Mouse (Mus musculus) liver, adult 2 months (tissue): Measurements from ENCODE around the gene Ptdss2. TPM values are rescaled to one million over a fixed set of nuclear protein-coding genes. Genes with fewer than 3 reads are reported as not detected.

ENCODE experiments used
- DNase-seq: peaks from one replicate; pipeline ENCODE4 v3.0.0-alpha.2; 2011; ENCODE audit warnings: low read depth, low spot score; ENCODE audit errors: extremely low read depth
- H3K27ac ChIP-seq: fragments of 200-500 bp; replicated peaks from 2 replicates; pipeline ENCODE4 v1.5.1; 2012; ENCODE audit warnings: low read depth, mild to moderate bottlenecking, control low read depth, inconsistent platforms, low read length; ENCODE audit not compliant: insufficient read depth
- H3K27me3 ChIP-seq: fragments of 200-500 bp; 2 replicates; pipeline ENCODE4 v1.6.1; 2012; ENCODE audit warnings: mild to moderate bottlenecking, moderate library complexity, low read length, inconsistent platforms; ENCODE audit not compliant: control insufficient read depth, insufficient read depth
- H3K36me3 ChIP-seq: fragments of 200-500 bp; 2 replicates; pipeline ENCODE4 v1.6.1; 2012; ENCODE audit warnings: low read length, inconsistent platforms; ENCODE audit not compliant: control insufficient read depth, insufficient read depth
- H3K4me1 ChIP-seq: fragments of 200-500 bp; 2 replicates; pipeline ENCODE4 v1.6.1; 2011; ENCODE audit warnings: low read length; ENCODE audit not compliant: control insufficient read depth, insufficient read depth
- H3K4me3 ChIP-seq: fragments of 200-500 bp; 2 replicates; pipeline ENCODE4 v1.5.1; 2011; ENCODE audit warnings: low read depth, mild to moderate bottlenecking, control low read depth, low read length, moderate library complexity; ENCODE audit not compliant: insufficient read depth
- H3K79me2 ChIP-seq: fragments of 200-500 bp; 2 replicates; pipeline ENCODE4 v1.6.1; 2012; ENCODE audit warnings: inconsistent platforms, mild to moderate bottlenecking, low read length, moderate library complexity; ENCODE audit not compliant: control insufficient read depth, insufficient read depth
- H3K9ac ChIP-seq: fragments of 200-500 bp; 2 replicates; pipeline ENCODE4 v1.6.1; 2012; ENCODE audit warnings: low read depth, mild to moderate bottlenecking, control low read depth, inconsistent platforms, low read length
- CTCF ChIP-seq: fragments of 200-500 bp; IDR thresholded peaks from 2 replicates; pipeline ENCODE4 v1.5.1; 2011; ENCODE audit warnings: low read depth, low read length, control low read depth
- POLR2A ChIP-seq: fragments of 200-500 bp; IDR thresholded peaks from 2 replicates; pipeline ENCODE4 v1.6.1; 2011; ENCODE audit warnings: low read length, control low read depth; ENCODE audit not compliant: insufficient read depth; ENCODE audit errors: extremely low read depth
- WGBS: fragments of 180-500 bp; shearing (Covaris S2); methylation state at CpG from one replicate; pipeline ENCODE4 v1.1.7; 2018; 5-methylcytosine and 5-hydroxymethylcytosine counted together
- polyA plus RNA-seq: library from polyadenylated mRNA; depleted of rRNA; stranded (reverse); fragments of >200 nt; gene quantifications from 2 replicates; pipeline ENCODE4 v1.2.3, GENCODE M21; 2012
- total RNA-seq: library from RNA; depleted of rRNA; stranded (reverse); fragments of >200 nt; gene quantifications from 2 replicates; pipeline ENCODE4 v1.2.3, GENCODE M21; 2014

Ptdss2 gene
- total and polyA plus RNA-seq, 2 experiments, result 5.2 to 13.5 TPM

DNA sequence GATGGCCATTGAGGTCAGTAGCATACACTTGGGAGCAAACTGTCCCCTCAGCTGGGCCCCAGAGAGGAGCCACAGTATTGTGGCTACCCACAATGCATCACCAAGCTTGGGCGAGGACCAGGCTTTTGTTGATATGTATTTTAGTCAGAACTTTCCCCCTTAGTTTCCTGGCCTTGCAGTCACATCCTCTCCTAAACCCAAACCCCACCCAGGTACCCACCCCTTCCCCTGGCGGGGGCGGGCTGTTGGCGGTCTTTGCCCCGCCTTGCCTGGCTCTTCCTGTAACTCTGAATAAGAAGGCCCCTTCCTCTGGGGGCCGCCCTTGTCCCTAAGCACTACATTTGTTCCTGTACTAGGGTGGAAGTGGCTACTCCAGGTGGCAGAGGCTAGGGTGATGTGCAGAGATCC lies 25.5 kb upstream of the Ptdss2 start:
- Histone ChIP-seq H3K4me1 (peaks cover 18% of the 10 kb centered on the region), H3K27ac (no peak overlapping the region), H3K79me2 (no peaks in the 10 kb centered on the region), H3K36me3 (no peaks in the 10 kb centered on the region), H3K27me3 (no peaks in the 10 kb centered on the region), H3K4me3 (peak overlapping the region; percentile 7; the same call in 1 of the 2 replicates), H3K9ac (peak overlapping the region; percentile 2; the same call in 1 of the 2 replicates)
- WGBS, result 58% methylated on average over 6 of the region's 6 CpGs
- DNase-seq, result no peak
- TF ChIP-seq CTCF (no peak), POLR2A (no peak)

DNA sequence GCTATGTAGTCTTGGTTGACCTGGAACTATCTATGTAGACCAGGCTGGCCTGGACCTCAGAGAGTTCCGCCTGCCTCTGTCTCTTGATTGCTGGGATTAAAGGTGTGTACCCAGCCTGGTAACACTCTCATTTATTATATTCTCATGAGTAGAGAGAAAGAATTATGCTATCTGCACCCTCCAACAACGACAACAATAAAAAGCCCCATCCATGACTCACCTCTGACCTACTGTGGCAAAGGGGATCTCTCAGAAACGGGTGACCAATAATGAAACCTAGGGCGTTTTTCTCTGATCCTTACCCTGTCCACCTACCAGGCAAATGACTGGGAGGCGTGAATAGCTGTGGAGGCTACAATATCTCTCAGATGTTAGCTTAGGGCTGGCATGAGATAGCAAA lies 25.0 kb upstream of the Ptdss2 start:
- Histone ChIP-seq H3K27ac (no peak overlapping the region), H3K27me3 (no peaks in the 10 kb centered on the region)

DNA sequence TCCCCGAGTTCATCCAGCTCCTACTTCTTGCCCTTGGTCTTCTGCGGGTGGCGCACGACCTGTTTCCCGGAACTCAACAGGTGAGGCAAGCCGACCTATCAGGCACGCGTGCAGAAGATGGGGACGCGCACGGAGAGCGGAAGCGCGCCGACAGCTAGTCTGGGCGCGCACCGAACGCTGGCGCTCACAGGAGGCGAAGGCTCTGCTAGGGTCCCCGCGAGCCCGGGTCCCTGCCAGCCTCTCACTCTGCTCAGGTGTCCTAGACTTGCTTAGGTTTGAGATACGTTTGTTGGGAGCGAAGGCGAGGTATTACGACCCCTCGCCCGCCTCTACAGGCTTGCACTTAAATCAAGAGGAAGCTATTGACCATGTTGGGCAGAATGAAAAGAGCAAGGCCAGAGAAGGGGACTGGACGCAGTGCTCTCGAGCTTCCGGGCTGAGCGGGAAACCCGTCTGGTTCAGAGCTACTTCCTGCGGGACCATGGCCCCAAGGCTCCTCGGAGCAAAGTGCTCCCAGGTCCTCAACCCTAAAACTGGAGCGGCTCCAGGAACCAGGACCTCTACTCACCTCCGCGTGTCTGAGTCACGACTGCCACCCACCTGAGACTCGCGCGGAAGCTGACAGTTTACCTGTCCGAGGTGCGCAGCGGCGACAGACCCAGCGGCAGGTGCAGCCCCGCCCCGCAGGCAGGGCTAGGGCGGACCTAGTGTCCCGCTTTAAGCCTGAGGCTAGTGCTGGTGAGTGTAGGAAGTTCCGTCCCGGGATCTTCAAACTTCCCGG lies 22.1 kb upstream of the Ptdss2 start, which contains the start of gene Sigirr:
Sigirr (minus strand) TSS at position 662 of the 781 bp plus-strand sequence.
- H3K27me3 ChIP-seq, result no peaks in the 10 kb centered on the region
- H3K9ac ChIP-seq, result peak within 1 kb of the TSS; percentile 55
- H3K27ac ChIP-seq, result no peak within 1 kb of the TSS
- H3K36me3 ChIP-seq, result no peaks in the 10 kb centered on the region
- TF ChIP-seq POLR2A, result no peak
- TF ChIP-seq CTCF, result no peak
- peaks cover 3% of the 10 kb centered on the region; the same call in 1 of the 2 replicates for H3K4me1 ChIP-seq
- no peaks in the 10 kb centered on the region for H3K79me2 ChIP-seq
- peak within 1 kb of the TSS; percentile 69 for H3K4me3 ChIP-seq
- whole genome bisulfite sequencing, result 2% methylated on average over 56 of the region's 56 CpGs
- no peak for DNase-seq

More for the DNA sequence above, 25.0 kb upstream of the Ptdss2 start:
- Histone ChIP-seq H3K9ac (no peak overlapping the region), H3K4me1 (peaks cover 18% of the 10 kb centered on the region), H3K79me2 (no peaks in the 10 kb centered on the region), H3K36me3 (no peaks in the 10 kb centered on the region), H3K4me3 (no peak overlapping the region)
- TF ChIP-seq POLR2A (no peak), CTCF (no peak)
- 86% methylated on average over 5 of the region's 5 CpGs for WGBS
- no peak for DNase-seq

DNA sequence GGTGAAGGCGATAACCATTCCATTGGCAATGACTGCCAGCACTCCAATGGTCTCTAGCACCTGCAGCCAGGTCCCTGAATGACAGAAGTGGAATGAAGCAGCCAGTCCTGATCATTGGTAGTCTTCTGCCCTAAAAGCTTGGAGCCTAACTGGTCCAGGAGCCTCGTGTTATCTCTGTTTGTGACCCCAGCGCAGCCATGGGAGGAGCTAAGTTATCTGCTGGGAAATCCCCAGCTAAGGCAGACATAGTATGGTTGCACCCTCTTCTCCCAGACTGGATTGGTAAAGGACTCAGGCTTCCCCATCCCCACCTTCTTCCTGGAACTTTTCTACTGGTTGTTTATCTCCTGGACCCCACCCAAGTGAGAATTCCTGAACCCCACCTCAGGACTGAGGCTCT lies 19.0 kb upstream of the Ptdss2 start:
- TF ChIP-seq POLR2A, result no peak
- H3K27me3 ChIP-seq, result no peaks in the 10 kb centered on the region

DNA sequence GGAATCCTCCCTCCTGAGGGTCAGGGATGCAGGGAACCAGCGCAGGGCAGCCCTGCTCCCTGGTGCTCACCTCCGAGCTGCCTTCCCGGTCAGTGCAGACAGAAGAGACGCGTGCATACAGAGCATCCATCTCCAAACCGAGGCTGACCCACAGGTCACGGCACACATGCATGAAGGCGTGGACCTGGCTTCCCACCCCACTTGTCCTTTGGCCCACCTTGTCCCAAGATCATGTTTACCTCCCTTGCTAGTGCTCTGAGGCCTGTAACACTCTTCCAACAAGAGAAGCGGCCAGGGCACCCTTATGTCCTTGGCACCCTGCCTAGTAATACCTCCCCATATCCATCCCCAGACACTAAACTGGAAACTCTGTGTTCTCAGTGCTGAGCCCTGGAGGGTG lies 6.3 kb upstream of the Ptdss2 start:
- Histone ChIP-seq H3K4me3 (no peak overlapping the region), H3K79me2 (no peaks in the 10 kb centered on the region), H3K9ac (no peak overlapping the region), H3K36me3 (no peaks in the 10 kb centered on the region), H3K27me3 (no peaks in the 10 kb centered on the region), H3K27ac (no peak overlapping the region), H3K4me1 (peaks cover 3% of the 10 kb centered on the region; the same call in 1 of the 2 replicates)
- DNase-seq, result no peak
- 66% methylated on average over 9 of the region's 9 CpGs for WGBS
- no peak for TF ChIP-seq POLR2A

More for the DNA sequence above, 19.0 kb upstream of the Ptdss2 start:
- no peak for DNase-seq
- Histone ChIP-seq H3K79me2 (no peaks in the 10 kb centered on the region), H3K4me3 (no peak overlapping the region), H3K4me1 (peaks cover 2% of the 10 kb centered on the region; the same call in 1 of the 2 replicates), H3K9ac (no peak overlapping the region), H3K27ac (no peak overlapping the region), H3K36me3 (no peaks in the 10 kb centered on the region)
- 63% methylated on average over 3 of the region's 3 CpGs for WGBS

DNA sequence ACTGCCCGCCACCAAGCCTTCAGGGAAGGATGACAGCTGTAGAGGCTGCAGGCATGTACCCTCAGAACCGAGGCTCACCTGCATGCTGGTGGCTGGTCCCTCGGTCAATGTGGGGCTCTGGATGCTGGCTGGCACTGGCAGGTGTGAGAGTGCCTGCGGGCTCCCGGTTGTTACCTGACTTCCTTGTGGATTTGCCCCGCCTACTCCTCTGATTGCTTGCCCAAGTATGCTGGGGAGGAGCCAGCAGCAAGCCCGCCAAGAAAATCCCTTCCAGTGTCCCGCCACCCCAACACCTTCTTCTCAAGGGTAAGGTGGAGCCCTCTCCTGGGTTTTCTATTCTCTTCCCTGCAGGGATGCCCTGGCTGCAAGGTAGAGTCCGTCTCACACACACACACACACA lies 4.5 kb upstream of the Ptdss2 start, which contains the start of gene Ano9:
Ano9 (minus strand) TSS at position 171 of the 400 bp plus-strand sequence.
- H3K27me3 ChIP-seq, result no peaks in the 10 kb centered on the region

More for the DNA sequence above, 4.5 kb upstream of the Ptdss2 start, which contains the start of gene Ano9:
- DNase-seq, result no peak
- Histone ChIP-seq H3K9ac (no peak within 1 kb of the TSS), H3K27ac (no peak within 1 kb of the TSS), H3K4me1 (peaks cover 8% of the 10 kb centered on the region; the same call in 1 of the 2 replicates), H3K4me3 (no peak within 1 kb of the TSS), H3K36me3 (no peaks in the 10 kb centered on the region), H3K79me2 (no peaks in the 10 kb centered on the region)
- no peak for TF ChIP-seq CTCF
- no peak for TF ChIP-seq POLR2A
- 64% methylated on average over 9 of the region's 9 CpGs for WGBS
